Mouse (Mus musculus): ENCODE measurements at regions not wholly inside any gene's neighbourhood (a gene's known extent, or its start where the extent isn't known, plus 50 kb on each side); places are given as distances from the start of the nearest gene placed in this dataset.

- H3K4me3 ChIP-seq (replicated peaks; ENCODE audit: low read depth, low read length) = no peak overlapping the region
- H3K27ac ChIP-seq (replicated peaks; ENCODE audit: low read depth, low read length) = no peak overlapping the region
- H3K4me1 ChIP-seq (ENCODE audit: control insufficient read depth, insufficient read depth, low read length) = no peaks in the 10 kb centered on the region
- H3K36me3 ChIP-seq (ENCODE audit: control insufficient read depth, insufficient read depth, low read length) = no peaks in the 10 kb centered on the region
- ATAC-seq (ENCODE audit: low FRiP score, low TSS enrichment) = no peak
- no peaks in the 10 kb centered on the region for H3K27me3 ChIP-seq (ENCODE audit: control insufficient read depth, insufficient read depth, low read length)
- H3K4me2 ChIP-seq (ENCODE audit: low read length) = no peak overlapping the region
- DNase-seq = peak; percentile 38
- no peaks in the 10 kb centered on the region for H3K9me3 ChIP-seq (ENCODE audit: control insufficient read depth, low read length)
- H3K9ac ChIP-seq (replicated peaks; ENCODE audit: low read length) = no peak overlapping the region
Observed at GRCm38 (mm10) chr8:53279162-53279561, 232.4 kb upstream of the Aga start.

- Histone ChIP-seq H3K4me1 (ENCODE audit: control insufficient read depth, insufficient read depth, low read length) (no peaks in the 10 kb centered on the region), H3K4me3 (replicated peaks; ENCODE audit: low read depth, low read length) (no peak overlapping the region), H3K9ac (replicated peaks; ENCODE audit: low read length) (no peak overlapping the region), H3K27me3 (ENCODE audit: control insufficient read depth, insufficient read depth, low read length) (no peaks in the 10 kb centered on the region), H3K36me3 (ENCODE audit: control insufficient read depth, insufficient read depth, low read length) (no peaks in the 10 kb centered on the region), H3K4me2 (ENCODE audit: low read length) (no peak overlapping the region), H3K27ac (replicated peaks; ENCODE audit: low read depth, low read length) (no peak overlapping the region), H3K9me3 (ENCODE audit: control insufficient read depth, low read length) (no peaks in the 10 kb centered on the region)
- 69% methylated on average over 2 of the region's 2 CpGs for WGBS
- DNase-seq = no peak
- no peak for ATAC-seq (ENCODE audit: low FRiP score, low TSS enrichment)
Observed at GRCm38 (mm10) chr8:53281041-53281440, 230.5 kb upstream of the Aga start.
